Mouse (Mus musculus) megakaryocyte, embryonic 14.5 days (primary cell): ENCODE results near the gene Hal.

Experiments used
- FLI1 ChIP-seq: IDR thresholded peaks from 2 replicates; pipeline ENCODE4 v1.6.1; 2012; ENCODE audit warnings: low read length, inconsistent platforms, mixed read lengths
- GATA1 ChIP-seq: IDR thresholded peaks from 3 replicates; pipeline ENCODE4 v1.6.1; 2012; ENCODE audit warnings: mixed read lengths, low read length, inconsistent platforms, borderline replicate concordance

- TF ChIP-seq GATA1: no peak
- TF ChIP-seq FLI1: no peak
These were observed 51.3 kb downstream of the Hal start, which contains the start of gene Amdhd1 for GRCm38 (mm10) chr10:93539775-93540430.
